Mouse (Mus musculus): ENCODE data around the gene Zfp324.
A peak's percentile ranks its signal among the peaks of the same experiment; 100 is the strongest.
"Not testable (repeated sequence)": the region's sequence is repeated elsewhere in the genome, so short reads cannot be mapped to it uniquely, and the experiment has no call there.

Zfp324 gene

DNA sequence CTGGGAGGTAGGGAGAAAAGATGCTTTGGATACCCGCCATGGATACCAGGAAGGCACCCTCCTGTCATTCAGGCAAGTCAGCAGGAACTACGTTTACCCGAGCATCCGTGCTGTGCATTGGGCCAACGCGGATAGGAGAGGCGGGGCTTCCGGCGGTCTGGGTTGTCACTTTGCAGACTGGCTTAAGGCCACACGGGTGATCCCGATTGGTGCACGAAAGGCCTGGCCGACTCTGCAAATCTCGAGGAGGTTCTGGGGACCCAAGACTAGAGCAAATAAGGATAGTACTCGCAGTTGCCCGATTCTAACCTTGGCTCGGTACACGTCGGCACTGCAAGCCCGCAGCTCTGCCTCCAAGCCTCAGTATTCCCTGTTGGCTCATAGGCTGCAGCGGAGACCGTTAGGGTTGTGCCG lies at the start of gene Zfp324:
Gene Zfp324, plus strand, starts transcription at position 161 of the 414 bp plus-strand sequence.
- DNase-seq (ENCODE audit: low spot score) = peak; percentile 88

DNA sequence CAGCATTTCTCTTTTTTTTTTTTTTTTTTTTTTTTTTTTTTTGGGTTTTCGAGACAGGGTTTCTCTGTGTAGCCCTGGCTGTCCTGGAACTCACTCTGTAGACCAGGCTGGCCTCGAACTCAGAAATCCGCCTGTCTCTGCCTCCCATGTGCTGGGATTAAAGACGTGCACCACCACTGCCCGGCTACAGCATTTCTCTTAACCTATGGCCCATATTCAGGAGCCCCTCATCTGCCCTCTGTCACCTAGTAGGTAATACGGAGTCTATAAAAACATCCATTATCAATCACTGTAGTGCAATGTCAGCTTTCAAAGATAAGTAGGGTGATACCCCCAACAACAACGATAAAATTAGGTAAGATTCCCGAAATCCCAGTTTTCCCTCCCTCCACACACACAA lies 45.1 kb upstream of the Zfp324 start:
- DNase-seq (ENCODE audit: low spot score) = not testable (repeated sequence)

DNA sequence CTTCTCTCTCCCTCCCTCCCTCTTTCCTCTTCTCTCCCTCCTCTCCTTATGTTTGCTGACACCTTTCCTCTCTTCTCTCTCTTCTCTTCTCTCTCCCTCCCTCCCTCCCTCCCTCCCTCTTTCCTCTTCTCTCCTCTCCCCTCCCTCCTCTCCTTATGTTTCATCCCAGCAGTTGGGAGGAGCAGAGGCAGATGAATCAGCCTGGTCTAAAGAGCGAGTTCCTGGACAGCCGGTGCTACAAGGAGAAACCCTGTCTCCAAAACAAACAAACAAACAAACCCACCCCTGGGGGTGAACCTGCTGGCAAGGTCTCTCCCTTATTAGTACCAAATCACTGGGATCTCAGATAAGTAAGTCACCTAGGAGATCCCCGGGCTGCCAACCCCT lies 44.3 kb upstream of the Zfp324 start:
- no peak for DNase-seq (ENCODE audit: low spot score)

DNA sequence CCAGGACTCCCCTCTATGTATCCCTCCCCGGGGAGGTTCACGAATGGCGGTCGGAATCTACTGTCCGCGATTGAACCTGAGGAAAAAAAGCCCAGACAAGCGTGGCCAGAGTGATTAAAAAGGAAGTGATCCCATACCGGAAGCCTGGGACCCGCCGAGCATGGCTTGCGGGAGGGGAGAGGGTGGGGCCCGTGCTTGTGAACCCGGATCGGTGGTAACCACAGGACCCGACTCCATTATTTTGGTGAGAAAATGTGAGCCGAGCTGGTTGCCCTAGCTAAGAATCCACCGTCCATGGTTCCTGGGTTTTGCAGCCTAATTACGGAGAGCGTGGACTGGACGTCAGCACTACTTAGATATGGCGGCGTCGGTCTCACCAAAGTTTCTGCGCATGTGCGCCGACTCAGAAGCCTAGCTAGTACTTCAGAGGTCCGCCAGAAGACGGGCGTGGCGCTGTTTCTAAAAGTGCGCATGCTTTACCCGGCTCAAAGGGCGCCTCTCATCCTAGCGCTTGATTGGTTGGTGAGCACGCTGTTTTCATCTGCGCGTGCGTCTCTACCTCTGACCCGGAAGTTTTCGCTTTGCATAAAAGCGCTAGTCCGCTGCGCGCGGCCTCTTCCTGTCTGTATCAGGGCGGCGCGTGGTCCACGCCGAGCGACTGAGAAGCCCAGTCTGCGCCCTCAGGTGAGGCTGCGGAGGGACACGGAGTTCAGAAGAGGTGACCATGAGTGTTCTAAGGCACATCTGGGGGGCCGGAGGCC lies 43.8 kb upstream of the Zfp324 start, which contains the start of gene Rps5:
Gene Rps5, plus strand, starts transcription at position 586 of the 761 bp plus-strand sequence.
- DNase-seq (ENCODE audit: low spot score) = peak; percentile 97

DNA sequence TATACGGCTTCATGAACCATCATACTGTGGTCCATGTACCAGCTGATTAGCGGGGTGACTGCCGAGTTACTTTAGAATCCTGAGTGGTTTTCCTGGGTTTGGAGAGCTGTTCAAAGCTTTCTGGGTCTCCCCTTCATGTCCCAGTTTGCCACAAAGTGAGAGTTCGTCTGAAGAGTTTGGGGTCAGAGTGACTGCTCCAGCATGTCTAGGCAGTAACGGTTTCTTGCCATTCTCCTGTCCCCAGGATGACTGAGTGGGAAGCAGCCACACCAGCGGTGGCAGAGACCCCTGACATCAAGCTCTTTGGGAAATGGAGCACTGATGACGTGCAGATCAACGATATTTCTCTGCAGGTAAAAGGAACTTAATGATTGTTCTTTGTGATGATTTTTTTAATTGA lies 42.9 kb upstream of the Zfp324 start:
- DNase-seq (ENCODE audit: low spot score) = no peak

DNA sequence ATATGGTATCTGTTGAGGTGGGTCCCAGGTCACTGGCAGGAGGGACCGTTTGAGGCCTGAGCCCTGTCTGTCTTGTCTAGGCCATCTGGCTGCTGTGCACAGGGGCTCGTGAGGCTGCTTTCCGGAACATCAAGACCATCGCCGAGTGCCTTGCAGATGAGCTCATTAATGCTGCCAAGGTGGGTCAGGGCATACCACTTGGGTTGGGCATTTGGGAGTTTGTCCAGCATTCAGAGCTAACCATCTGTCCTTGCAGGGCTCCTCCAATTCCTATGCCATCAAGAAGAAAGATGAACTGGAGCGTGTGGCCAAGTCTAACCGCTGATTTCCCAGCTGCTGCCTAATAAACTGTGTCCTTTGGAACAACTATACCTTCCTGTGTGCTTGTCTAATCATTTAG lies 39.3 kb upstream of the Zfp324 start:
- no peak for DNase-seq (ENCODE audit: low spot score)

DNA sequence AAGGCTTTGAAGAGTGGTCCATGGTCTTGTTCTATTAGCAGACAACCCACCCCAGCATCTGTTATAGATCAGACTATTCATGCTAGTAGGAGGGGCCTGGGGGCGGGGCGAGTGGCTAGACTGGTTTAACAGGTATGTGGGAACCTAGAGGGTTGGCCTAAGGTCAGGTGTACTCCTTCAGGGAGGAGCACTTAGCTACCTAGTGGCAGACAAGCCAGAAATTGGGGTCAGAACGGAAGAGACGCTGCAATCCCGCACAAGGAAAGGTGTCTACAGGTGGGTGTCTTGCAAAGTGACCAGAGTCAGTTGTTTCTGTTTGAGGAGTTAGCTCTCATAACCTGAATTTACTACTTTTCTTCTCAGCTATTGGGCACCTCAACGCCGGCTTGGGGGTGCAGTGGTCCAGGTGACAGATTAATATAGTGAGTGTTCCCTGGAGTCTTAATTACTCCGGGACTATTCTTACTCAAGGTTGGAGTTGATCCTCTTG lies 38.4 kb upstream of the Zfp324 start, which contains the start of gene Rnf225:
Gene Rnf225, plus strand, starts transcription at position 226 of the 490 bp plus-strand sequence.
- peak; percentile 48 for DNase-seq (ENCODE audit: low spot score)

DNA sequence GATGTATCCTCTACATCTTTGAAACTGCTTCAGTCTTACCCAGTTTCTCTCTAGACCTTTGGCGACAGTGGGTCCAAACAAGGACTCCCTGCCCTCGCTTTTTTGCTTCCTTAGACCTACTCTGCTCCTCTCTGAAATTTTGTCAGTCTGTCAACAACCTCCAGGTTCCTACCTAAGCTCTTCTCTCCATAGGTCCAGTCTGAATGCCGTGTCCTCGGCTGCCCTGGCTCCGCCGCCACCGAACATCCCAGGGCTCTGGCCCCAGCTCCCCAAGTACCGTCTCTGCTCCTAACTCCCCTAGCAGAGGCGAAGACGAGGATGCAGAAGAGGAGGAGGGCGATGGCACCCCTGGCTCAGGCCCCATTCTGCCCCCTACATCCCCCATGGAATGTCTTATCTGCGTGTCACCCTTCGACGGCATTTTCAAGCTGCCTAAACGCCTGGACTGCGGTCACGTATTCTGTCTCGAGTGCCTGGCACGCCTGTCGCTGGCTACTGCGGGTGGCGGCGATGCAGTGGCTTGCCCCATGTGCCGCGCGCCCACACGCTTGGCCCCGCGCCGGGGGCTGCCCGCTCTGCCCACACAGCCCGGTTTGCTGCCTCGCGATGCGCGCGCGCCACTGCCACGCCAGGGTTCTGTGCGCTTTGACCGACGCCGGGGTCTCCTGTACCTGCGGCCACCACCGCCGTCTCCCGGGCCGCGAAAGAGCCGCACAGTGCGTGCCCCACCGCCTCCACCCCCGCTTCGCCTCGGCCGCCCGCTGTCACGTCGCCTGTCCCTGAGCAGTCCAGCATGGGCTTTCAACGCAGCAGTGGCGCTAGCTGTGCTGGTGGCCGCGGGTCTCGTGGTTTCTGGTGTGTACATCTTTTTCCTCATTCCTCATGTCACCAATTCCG lies 37.7 kb upstream of the Zfp324 start:
- DNase-seq (ENCODE audit: low spot score) = peak; percentile 36

DNA sequence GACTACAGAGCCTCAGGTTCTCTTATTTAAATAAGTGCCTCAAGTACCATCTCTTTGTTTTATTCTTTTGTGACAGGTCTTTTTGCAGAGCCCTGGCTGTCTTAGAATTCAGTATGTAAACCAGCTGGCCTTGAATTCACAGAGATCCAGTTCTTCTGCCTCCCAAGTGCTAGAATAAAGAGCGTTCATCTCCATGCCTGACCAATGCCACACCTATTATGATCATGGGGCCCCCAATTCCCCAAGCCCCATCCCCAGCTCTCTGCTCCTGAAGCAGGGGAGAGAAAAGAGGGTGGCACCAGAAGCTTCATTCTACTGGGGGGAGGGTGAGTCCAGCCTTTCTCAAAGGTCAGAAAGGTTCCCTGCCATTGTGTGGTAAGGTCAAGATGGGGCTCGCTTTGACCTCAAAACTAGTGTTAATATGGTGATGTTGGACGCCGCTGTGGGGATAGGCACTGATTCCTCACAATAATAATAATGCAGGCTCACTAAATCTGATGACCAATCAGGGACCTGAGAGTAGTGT lies 32.0 kb upstream of the Zfp324 start:
- no peak for DNase-seq (ENCODE audit: low spot score)

DNA sequence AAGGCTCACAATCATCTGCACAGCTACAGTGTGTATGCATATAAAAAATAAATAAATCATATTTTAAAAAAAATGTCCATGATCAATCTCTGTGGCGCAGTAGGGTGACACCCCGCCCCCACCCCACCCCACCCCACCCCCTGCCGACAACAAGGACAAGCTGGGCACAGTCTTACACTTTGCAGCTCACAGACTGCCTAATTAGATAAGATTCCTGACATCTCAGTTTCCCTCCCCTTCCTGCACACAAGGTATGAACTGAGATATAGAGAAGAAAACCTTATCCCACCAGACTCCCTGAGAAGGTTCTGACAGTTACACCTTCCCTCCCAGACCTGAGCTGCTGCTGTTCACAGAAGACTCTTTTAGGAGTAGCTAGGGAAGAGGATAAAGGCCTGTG lies 30.8 kb upstream of the Zfp324 start:
- no peak for DNase-seq (ENCODE audit: low spot score)

DNA sequence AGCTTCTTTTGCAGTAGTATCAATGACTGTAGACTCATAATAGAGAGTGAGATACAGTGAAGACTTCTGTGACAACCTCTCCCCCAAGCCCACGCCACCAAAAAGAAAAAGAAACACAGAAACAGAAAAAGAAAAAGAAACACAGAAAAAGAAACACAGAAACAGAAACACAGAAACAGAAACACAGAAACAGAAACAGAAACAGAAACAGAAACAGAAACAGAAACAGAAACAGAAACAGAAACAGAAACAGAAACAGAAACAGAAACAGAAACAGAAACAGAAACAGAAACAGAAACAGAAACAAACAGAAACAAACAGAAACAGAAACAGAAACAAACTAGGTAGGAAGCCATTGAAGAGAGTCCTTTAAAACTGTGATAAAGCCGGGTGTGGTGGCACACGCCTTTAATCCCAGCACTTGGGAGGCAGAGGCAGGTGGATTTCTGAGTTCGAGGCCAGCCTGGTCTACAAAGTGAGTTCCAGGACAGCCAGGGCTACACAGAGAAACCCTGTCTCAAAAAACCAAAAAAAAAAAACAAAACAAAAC lies 28.3 kb upstream of the Zfp324 start:
- not testable (repeated sequence) for DNase-seq (ENCODE audit: low spot score)

DNA sequence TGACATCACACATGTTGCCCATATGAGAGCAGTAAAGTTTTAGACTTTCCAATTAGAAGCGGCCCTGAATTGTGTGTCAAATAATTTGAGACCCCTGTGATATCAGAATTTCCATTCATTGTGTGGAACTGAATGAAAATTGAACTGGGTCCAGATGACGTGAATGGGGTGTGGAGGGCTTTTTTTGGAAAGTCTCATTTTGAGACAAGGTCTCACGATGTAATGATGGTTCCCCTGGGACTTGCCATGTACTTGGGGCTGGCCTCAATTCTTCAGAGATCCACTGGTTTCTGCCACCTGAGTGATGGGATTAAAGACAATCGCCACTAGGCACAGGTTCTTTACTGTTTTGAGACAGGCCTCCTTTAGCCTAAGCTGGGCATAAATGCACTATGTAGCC lies 25.0 kb upstream of the Zfp324 start:
- DNase-seq (ENCODE audit: low spot score) = no peak

DNA sequence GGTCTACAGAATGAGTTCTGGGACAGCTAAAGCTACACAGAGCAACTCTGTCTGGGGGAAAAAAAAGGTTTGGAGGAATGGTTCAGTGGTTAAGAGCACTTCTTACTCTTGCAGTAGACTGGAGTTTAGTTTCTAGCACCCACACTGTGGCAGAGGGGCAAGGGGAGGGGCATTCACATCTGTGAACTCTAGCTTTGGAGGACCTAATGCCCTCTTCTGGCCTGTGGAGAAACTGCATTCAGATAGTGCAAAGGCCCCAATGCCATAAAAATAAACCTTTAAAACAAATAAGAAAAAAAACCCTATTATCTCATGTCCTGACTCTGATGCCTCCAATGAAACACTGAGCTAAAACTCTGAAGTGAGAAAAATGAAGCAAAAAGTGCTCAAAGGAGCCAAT lies 22.1 kb upstream of the Zfp324 start:
- no peak for DNase-seq (ENCODE audit: low spot score)

DNA sequence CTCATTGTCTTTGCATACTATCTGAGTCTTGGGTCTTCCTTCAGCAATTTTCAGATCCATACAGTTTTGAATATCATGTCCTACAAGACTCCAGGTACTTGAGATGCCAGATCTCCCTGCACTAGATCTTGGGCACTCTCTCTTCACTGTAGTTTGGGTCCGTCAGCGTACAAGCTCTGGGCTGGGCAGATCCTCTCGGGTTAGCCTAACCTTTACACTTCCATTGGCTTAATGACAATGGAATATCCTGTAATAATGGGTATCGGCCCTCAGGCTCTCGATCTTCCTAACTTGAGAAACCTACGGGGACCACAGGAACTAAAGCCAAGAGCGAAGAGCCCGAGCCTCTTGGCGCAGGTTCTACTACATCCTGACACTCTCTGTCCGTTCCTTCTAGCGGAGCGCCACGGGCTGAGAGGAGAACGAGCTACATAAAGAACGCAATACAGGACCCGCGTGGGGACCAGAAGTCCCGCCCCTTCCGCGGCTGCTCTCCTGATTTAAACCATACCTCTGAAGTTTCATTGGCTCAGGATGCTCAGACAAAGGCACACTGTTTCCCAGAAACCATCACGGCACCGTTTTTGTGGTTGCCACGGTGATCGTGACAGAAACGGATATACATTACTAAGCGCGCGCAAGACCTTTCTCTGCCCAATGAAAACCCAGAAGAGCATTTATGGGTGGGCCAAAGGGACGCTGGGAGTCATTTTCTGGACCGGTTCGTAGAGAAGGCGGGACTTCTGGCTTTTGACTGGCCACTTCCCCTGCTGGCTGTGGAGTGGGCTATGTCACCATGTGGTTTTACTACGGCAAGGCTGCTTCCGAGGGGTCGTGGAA lies 16.4 kb upstream of the Zfp324 start:
- DNase-seq (ENCODE audit: low spot score) = peak; percentile 85

DNA sequence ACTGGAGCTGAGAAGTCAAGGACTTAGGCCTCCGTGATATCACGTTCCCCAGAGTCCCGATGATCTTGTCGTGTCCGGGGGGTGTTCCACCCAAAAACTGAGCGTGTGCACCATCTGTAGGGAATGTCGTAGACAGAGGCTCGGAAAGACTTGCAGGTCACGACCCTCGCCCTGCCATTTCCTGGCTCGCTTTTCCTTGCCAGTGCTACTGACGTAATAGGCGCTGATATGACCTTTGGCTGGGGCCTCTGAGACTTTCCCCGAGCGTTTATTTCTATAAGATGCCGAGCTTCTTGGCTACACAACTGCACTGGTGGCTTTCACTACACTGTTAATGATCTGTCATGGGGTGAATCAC lies 15.8 kb upstream of the Zfp324 start:
- DNase-seq (ENCODE audit: low spot score) = no peak

DNA sequence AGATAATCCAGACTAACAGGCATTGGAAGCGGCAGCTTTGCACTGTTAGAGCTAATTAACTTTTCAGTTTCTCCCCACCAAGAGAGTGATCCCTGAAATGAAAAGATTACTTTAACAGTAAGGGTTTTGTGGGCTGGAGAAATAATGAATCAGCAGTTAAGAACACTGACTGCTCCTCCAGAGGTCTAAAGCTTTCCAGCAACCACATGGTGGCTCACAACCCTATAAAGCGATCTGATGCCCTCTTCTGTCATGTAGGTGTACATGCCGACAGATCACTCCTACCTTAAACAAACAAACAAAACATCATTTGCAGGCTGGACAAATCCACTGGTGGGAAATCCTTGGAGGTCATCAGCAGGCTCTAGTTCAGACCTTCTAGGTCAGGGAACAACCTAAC lies 10.7 kb upstream of the Zfp324 start:
- no peak for DNase-seq (ENCODE audit: low spot score)

DNA sequence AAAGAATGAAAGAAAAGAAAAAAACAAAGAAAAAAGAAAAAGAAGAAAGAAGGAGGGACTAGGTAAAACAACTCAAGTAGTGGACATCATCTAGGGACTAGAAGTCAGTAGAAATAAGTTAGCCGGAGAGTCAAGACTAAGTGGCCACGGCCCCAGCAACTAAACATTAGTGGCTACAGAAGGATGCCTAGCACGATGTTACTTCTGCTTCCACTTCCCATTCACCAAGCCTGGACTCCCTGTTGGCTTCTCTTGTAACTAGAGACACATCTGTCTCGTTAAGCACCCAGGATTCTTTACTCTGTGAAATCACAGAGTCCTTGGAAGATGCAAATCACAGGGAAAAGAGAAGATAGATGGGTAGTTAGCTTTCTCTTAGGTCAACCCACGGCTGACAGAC lies 8.1 kb upstream of the Zfp324 start:
- no peak for DNase-seq (ENCODE audit: low spot score)

DNA sequence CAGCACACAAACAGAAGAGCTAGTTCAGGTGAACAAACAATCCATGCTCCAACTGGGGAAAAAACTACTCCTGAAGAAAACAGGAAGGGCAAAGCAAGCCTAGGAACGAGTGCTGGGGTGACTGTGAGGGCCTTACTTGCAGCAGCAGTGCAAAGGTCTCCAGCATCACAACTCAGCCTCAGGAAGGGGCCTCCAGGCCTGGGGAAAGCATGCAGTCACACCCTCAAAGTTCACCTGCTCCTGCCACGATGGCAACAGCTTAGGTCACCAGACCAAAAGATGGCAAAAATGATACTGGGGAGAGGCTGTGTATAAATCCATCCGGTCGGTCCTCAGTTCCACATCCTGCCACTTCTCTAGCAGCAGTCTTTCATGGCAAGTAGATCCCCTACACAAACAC lies 6.7 kb upstream of the Zfp324 start:
- DNase-seq (ENCODE audit: low spot score) = no peak

DNA sequence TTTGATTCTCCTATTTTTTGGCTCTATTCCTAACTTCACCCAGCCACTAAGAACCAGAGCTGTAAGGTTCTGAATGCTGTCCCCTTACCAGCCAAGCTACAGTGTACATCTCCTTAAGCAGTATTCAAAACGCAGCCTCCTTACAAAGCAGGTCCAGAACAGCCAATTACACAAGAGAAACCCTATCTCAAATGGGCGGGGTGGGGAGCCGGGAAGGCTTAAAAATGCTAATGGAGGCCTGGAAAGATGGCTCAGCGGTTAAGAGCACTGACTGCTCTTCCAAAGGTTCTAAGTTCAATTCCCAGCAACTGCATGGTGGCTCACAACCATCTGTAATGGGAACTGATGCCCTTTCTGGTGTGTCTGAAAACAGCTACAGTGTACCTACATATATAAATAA lies 5.9 kb upstream of the Zfp324 start:
- no peak for DNase-seq (ENCODE audit: low spot score)

DNA sequence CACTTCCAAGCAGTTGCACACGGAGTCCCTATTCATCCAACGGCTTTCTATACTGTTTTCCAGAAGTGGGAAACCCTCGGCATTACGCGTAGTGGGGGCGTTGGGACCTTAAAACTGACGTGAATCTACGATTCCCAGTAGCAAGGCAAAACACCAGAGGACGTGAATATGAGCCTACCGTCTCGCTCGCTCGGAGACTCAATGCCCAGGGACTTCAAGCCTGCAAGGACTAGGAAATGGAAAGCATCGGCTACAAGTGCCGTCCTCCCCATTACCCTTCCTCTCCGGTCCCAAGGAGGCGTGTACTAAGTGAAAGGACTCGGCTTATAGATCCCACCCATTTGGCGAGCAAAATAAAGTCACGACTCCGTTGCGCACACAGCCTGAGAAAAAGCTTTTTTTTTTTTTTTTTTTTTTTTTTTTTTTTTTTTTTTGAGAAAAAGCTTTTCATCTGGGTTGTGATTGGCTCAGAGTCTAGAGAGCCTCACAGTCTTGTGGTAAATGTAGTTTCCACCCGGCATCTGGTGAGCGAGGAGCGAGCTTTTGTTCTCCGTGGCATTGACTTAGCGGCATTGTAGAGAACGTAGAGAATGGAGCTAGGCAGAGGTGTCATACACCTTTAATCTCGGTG lies 4.0 kb upstream of the Zfp324 start:
- DNase-seq (ENCODE audit: low spot score) = peak; percentile 42

Measured in ovary, postnatal 36 days (tissue).